Mouse (Mus musculus): Measurements from ENCODE around the gene Map3k3.

GRCm38 (mm10) chr11:106083708-106084701, at the start of gene Map3k3:
- TF ChIP-seq CTCF (IDR thresholded peaks at IDR 0.05) (peak; percentile 74), EP300 (IDR thresholded peaks at IDR 0.05) (0 out of 2 replicates have a peak, but pooled peaks have one; percentile 14)

All from lung, postnatal 0 days (tissue).